Mouse (Mus musculus): ENCODE data around the gene Katnb1.
A peak's percentile ranks its signal among the peaks of the same experiment; 100 is the strongest.

Gene Katnb1

GRCm38 (mm10) chr8:95084744-95085431 lies 3.9 kb downstream of the Katnb1 start:
- no peak for DNase-seq

DNA sequence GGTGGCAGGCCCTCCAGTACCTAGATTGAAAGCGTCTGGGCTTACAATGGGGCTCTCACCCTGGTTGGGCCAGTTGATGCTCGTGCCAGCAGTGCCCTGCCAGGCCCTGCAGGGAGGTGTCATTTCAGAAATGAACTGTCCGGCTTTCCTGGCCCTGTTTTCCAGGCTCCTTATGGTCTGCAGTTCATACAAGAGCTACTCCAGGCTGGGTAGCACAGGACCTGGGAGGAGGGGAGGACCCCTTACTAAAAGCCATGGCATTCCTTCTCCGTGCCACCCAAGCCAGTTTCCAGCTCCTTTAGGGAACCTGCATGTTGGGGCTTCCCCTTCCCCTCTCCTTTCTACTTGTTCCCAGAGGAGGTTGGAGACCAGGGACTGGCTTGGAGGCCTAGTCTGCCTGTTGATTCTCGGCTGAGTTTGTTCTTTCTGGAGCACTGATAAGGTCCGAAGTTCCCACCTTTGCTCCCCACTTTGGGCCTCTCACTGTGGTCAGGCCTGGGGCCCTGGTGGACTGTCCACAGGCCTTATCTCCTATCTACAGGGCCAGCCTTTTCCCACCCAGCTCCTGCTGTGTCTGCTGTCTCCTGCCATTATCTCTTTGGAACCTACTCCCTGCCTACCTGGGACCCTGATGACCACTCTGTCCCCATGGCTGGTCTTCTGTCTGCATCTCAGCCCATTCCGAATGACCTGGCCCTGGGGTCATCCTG lies 4.6 kb downstream of the Katnb1 start:
- DNase-seq: no peak

DNA sequence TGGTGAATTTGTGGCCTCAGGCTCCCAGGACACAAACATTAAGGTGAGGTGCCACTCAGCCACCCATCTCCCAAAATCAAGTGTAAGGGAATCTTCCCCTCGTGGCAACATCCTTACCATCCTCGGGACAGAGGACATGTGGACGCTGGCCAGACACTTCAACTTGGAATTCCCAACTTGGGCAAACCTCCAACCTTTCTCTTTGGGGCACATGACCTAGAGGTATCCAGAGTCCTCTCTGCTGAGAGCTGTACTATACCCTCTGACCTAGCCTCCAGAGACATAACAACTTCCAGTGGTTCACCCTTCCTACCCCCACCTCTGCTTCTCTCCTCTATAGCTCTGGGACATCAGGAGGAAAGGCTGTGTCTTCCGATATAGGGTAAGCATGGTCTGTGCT lies 12.6 kb downstream of the Katnb1 start:
- no peak for DNase-seq

DNA sequence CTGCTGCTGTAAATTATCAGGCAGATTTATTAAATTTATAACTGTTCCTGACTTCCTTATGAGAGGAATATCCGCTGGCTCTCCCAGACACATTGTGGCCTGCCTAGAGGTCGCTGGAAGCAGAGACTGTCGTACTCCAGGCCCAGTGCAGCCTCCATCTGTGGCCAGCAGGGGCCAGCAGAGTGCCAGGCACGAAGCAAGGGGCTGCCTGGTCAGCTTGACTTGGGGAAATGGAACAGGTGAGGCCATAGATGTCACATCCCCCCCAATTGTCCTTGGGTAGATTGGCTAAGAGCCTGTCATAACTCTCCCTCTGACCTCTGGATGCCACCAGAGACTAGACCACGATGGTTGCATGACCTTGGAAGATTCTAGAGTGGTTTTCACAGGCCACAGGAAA lies 18.0 kb downstream of the Katnb1 start:
- peak in 1 of 2 experiments; percentile 23 for DNase-seq

- no peak for DNase-seq
These were observed 21.0 kb downstream of the Katnb1 start for GRCm38 (mm10) chr8:95101972-95102371.

DNA sequence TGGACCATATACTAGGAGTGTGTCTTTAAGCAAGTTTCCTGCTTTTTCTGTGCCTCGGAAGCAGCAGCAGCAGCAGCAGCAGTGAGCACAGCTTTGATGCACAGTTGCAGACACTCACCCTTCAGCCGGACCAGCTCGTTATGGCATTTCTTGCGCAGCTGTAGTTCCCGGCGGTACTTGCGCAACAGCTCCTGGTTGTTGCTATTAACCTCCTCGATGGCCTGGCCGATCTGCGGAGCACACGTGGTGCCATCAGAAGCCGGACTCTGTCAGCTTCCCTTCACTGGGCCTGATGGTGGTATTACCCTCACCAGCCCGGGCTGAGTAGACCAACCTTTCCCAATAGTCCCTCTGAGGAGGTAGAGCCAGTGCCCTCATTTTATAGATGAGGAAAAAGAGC lies 26.3 kb downstream of the Katnb1 start:
- no peak for DNase-seq

DNA sequence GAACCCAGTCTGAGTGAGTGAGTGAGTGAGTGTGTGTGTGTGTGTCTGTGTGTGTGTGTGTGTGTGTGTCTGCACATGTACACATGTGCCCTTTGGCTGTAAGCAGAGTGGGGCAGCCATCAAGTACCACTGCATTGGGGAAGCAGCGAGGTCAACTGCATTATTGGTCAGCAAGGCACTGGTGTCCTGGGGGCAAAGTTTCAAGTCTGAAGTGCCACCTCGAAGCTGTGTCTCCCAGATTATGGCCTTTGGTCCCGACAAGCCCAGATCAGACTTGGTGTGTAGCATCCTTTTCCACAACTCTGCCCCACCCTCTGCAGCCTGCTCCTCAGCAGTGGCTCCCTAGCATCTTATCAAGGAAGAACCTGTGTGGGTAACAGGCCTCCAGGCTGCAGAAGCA lies 31.6 kb downstream of the Katnb1 start:
- no peak for DNase-seq

DNA sequence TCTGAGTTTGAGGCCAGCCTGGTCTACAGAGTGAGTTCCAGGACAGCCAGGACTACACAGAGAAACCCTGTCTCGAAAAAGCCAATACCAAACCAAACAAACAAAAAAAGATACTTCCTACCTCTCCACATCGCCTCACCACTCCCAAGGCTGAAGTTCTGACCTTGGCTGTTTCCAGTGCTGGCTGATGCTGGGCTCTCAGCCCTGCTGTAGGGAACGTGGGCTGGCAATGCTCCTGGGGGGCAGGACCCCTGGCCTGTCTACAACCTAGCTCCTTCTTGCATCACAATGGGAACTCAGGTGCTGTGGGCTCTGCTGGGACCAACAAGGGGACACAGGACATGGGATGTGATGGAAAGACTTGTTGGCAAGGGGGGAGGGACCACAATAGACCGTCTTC lies 32.1 kb downstream of the Katnb1 start:
- DNase-seq: no peak

DNA sequence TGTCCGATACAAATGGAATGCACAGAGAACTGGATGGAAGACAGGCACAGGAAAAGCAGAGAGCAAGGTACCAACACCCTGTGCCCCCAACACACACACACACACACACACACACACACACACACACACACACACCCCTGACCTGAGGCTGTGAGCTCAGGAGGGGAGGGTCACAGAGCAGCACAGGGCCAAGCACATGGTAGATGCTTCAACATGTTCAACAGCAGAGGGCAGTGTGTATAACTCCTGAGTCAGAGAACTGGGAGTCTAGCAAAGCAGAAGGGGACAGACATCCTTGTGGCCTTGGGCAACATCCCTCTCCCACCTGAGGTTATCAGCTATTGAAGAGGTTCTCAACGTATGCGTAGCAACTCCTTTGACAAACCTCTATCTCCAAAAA lies 32.8 kb downstream of the Katnb1 start:
- no peak for DNase-seq

DNA sequence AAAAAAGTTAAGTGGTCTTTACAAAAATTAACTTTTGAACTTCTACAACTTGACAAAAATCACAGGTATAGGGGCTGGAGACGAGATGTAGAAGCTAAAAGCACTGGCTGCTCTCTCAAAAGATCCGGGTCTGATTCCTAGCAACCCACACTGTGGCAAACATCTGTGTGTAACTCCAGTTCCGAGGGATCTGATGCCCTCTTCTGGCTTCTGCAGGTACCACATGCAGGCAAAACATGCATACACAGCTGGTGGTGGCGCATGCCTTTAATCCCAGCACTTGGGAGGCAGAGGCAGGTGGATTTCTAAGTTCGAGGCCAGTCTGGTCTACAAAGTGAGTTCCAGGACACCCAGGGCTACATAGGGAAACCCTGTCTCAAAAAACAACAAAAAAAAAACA lies 42.5 kb downstream of the Katnb1 start:
- no peak for DNase-seq

DNA sequence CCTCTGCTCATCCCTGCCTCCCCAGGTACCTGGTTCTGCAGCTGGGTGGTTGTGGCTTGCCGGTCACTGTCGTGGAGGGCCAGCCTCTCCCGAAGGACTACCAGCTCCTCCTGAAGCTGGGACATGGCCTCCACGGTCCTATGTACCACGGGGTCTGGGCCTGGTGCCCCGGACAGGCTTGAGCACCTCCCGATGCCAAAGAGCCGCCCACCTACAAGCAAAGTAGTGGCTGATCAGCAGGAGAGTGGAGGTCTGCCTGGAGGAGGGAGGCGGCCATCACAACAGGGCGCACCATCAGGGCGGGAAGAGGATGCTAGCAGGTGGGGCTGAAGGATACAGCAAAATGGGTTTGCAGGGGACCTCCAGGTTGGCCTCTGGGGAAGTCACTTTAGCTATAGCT lies 45.5 kb downstream of the Katnb1 start:
- no peak for DNase-seq

GRCm38 (mm10) chr8:95127658-95128057 lies 46.7 kb downstream of the Katnb1 start:
- DNase-seq: no peak

DNA sequence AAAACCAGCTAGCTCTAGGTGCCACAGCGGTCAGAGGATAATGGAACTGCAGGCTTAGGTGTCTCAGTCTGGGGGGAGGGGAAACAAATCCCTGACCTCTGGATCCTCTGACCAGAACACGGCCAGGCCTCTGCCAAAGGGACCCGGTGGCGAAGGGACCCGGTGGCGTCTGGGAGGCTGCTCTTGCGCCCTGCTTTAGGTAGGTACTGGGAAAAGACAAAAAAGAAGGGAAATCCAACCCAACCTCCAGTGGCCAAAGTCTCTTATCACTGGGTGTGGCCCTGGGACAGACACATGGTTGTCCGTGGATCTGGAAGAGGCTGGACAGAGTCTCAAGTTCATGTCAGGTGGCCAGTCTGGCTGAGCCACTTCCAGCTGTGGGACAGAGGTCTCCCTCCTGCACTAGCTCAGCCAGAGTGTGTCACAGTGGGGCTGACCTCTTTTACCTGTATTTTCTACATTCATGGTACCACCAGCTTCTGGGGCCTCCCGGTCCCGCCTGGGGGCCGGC lies 47.8 kb downstream of the Katnb1 start:
- no peak for DNase-seq

DNA sequence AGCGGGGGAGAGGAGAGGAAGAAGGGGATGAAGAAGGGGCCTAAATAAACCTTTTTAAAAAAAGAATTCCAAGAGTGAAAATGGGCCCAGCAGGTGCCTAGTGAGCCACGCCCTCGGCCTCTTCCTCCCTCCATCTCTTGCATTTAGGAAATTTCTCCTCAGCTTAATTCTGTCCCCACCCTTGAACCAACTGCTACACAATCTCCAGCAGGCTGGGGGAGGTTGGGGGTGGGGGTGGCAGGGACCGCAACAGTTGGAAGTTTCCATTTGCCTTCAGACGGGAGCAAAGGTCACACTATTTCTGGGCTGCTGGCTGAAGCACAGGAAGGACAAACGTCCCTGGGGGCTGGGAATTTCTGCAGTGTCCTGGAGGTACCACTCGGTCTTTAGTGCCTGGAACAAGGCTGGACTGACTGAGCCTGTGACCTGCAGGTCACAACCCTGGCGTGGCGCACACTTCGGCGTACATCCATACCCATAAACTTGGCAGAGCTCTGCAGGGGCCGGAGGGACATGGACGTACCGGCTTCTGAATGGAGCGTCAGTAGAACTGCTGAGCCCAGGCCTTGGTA lies 50.1 kb downstream of the Katnb1 start:
- DNase-seq: no peak

- DNase-seq: no peak
These were observed 51.0 kb downstream of the Katnb1 start for GRCm38 (mm10) chr8:95131983-95132382.

- DNase-seq: no peak
These were observed 53.2 kb downstream of the Katnb1 start for GRCm38 (mm10) chr8:95134186-95134585.

DNA sequence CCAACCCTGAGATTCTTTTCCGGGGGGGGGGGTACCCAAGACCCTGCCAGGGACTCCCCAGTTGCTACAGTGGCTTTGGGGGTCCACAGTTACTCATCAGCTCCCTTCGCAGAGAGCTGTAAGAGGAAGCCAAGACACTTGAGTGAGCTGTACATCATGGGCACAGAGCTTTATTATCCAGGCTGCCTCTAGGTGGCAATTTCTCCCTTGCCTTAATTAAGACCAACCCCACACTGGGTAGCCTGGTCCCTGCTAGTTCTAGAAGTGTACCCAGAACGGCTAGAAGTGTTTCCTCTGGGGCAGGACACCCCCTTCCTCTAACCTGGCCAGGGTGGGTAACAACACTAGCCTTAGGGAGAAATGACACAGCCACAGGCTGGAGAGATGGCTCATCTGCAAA lies 54.3 kb downstream of the Katnb1 start:
- DNase-seq: no peak

- DNase-seq: no peak
These were observed 55.2 kb downstream of the Katnb1 start for GRCm38 (mm10) chr8:95136218-95136617.

DNA sequence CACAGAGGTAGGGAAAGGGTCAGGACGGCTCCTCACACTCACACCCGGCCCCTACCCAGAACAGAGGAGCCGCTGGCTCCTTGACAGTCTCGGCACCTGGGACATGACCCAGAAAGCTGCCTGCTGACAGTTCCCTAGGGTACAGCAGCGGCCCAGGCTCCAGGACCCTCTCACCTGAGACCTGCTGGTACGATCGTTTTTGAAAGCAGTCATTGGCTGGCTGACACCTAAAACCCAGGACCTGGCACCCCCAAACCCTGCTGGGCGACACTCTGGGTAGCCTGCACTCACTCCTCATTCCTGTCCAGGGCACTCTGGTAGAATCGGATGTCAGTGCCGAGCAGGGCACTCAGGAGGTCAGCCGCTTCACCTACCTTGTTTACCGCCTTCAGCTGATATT lies 56.2 kb downstream of the Katnb1 start:
- no peak for DNase-seq

- DNase-seq: no peak
These were observed 56.7 kb downstream of the Katnb1 start for GRCm38 (mm10) chr8:95137641-95138098.

DNA sequence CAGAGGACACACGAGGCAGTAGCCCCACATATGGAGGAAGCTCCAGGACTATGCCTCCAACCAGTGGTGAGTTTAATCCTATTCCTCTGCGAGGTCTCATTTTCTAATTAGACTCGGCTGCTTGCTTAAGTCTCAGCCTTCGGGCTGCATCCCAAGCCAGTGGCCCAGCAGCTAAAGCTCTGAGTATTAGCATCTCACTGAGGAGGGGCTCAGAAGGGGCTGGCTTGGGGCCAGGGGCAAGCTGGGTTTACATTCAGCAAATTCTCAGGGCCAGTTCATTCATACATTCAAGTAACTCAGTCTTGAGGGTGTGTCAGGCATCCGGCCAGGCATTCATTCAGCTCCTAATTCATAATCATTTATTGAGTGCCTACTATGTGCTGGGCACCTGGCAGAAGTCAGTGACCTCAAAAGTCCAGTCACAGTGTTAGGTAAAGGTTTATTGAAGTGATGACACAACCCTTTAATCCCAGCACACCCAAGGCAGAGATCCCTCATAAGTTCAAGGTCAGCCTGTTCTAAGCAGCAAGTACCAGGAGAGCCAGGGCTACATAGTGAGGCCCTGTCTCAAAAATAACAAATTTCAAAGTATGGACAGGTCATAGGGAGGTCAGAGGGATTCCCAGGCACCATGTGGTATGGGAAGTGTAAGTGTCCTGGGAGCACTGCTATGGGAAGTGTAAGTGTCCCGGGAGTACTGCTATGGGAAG lies 57.5 kb downstream of the Katnb1 start:
- DNase-seq: no peak

DNA sequence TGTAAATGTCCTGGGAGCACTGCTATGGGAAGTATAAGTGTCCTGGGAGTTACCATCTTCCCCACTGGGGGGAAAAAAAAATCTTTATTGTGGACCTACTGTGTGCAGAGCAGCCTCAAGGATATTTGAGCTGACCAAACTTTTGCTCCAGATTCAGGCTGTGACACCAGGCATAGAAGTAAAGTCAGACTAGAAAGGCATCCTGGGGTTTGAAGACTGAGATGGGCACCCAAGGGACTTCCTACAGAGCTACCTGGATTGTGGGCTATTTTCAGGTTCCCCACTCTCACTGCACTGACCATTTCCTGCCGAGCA lies 58.0 kb downstream of the Katnb1 start:
- DNase-seq: no peak

DNA sequence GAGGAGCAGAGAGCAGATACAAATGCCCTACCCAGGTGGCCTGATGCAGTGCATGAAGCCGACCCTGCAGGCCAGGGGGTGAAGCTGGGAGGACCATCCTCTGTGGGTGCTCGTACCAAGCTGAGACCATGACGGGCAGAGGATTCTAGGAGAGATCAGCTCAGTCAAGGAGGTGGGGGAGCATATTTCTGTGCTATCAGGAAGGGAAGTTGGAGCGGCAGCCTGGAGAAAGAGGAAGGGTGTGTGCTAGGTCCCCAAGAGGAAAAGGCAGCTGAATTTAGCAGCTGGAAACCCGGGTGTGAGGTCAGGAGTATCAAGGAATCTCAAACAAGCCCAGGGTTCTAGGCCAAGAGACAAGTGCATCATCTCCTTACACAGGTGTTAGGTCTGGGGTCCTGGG lies 59.6 kb downstream of the Katnb1 start:
- DNase-seq: no peak

DNA sequence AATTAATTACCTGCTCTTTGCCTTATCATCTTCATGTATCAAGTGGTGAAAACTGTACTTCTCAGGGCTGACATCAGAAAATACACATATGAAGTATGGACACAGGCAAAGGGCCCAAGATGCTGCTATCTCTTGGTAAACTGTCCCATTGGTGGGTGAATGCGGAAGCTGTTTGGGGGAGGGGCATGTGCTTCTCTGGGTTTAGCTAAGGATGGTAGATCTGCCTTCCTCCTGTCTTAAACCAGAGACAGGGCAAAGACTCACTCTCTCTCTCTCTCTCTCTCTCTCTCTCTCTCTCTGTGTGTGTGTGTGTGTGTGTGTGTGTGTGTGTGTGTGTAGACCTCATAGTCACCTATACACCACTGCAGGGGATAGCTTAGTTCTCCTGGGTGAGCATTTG lies 60.0 kb downstream of the Katnb1 start:
- DNase-seq: no peak
